Mouse (Mus musculus): Measurements from ENCODE around the gene Gm20538. TPM values are rescaled to one million over a fixed set of nuclear protein-coding genes. Genes with fewer than 3 reads are reported as not detected.

Gene Gm20538
- not detected in 2 replicates for polyA plus RNA-seq (2016; fragmentation: Nextera tagmentation; extraction: Ambion mirVana)

GRCm38 (mm10) chr19:44552731-44553130 is at the start of gene Gm20538:
Gene Gm20538, minus strand, starts transcription at chr19:44552831.
- Histone ChIP-seq H3K9ac (no peak within 1 kb of the TSS), H3K27ac (no peak within 1 kb of the TSS), H3K4me3 (no peak within 1 kb of the TSS), H3K9me3 (no peaks in the 10 kb centered on the region), H3K36me3 (peaks cover 54% of the 10 kb centered on the region), H3K27me3 (replicated peaks) (no peaks in the 10 kb centered on the region), H3K4me2 (replicated peaks) (peak within 1 kb of the TSS; percentile 74; the same call in 1 of the 2 replicates), H3K4me1 (peaks cover 6% of the 10 kb centered on the region)
- 94% methylated on average over 4 of the region's 4 CpGs for WGBS
- no peak for ATAC-seq (ENCODE audit: low FRiP score, low read depth)

GRCm38 (mm10) chr19:44594180-44594579 is 41.5 kb upstream of the Gm20538 start:
- H3K4me1 ChIP-seq = peaks cover 6% of the 10 kb centered on the region; the same call in 1 of the 2 replicates
- H3K27ac ChIP-seq = no peak overlapping the region
- WGBS = 96% methylated on average over 14 of the region's 14 CpGs
- no peak overlapping the region for H3K4me3 ChIP-seq
- ATAC-seq (ENCODE audit: low FRiP score, low read depth) = no peak
- H3K4me2 ChIP-seq (replicated peaks) = no peak overlapping the region
- H3K9me3 ChIP-seq = no peaks in the 10 kb centered on the region
- H3K9ac ChIP-seq = no peak overlapping the region
- H3K36me3 ChIP-seq = no peaks in the 10 kb centered on the region
- no peaks in the 10 kb centered on the region for H3K27me3 ChIP-seq (replicated peaks)

- Histone ChIP-seq H3K36me3 (no peaks in the 10 kb centered on the region), H3K27me3 (replicated peaks) (peaks cover under 1% of the 10 kb centered on the region), H3K4me2 (replicated peaks) (no peak overlapping the region), H3K27ac (no peak overlapping the region), H3K9me3 (no peaks in the 10 kb centered on the region), H3K4me3 (no peak overlapping the region), H3K9ac (no peak overlapping the region), H3K4me1 (peaks cover 4% of the 10 kb centered on the region; the same call in 1 of the 2 replicates)
- 71% methylated on average over 6 of the region's 6 CpGs for WGBS
- ATAC-seq (ENCODE audit: low FRiP score, low read depth) = no peak
Observed at GRCm38 (mm10) chr19:44591638-44592037, 39.0 kb upstream of the Gm20538 start.

- Histone ChIP-seq H3K36me3 (no peaks in the 10 kb centered on the region), H3K4me3 (no peak overlapping the region), H3K9ac (no peak overlapping the region), H3K27me3 (replicated peaks) (peaks cover 6% of the 10 kb centered on the region), H3K4me2 (replicated peaks) (no peak overlapping the region), H3K27ac (0 out of 2 replicates have a peak overlapping the region, but pooled peaks have one; percentile 46), H3K4me1 (peaks cover 4% of the 10 kb centered on the region; the same call in 1 of the 2 replicates), H3K9me3 (no peaks in the 10 kb centered on the region)
- 79% methylated on average over 18 of the region's 18 CpGs for WGBS
- ATAC-seq (ENCODE audit: low FRiP score, low read depth) = no peak
Observed at GRCm38 (mm10) chr19:44590992-44591391, 38.4 kb upstream of the Gm20538 start.

GRCm38 (mm10) chr19:44589591-44590223 is 37.1 kb upstream of the Gm20538 start:
- no peak overlapping the region for H3K9ac ChIP-seq
- peaks cover 11% of the 10 kb centered on the region for H3K27me3 ChIP-seq (replicated peaks)
- 56% methylated on average over 7 of the region's 7 CpGs for WGBS
- H3K36me3 ChIP-seq = no peaks in the 10 kb centered on the region
- no peak for ATAC-seq (ENCODE audit: low FRiP score, low read depth)
- peaks cover 4% of the 10 kb centered on the region; the same call in 1 of the 2 replicates for H3K4me1 ChIP-seq
- no peaks in the 10 kb centered on the region for H3K9me3 ChIP-seq
- no peak overlapping the region for H3K27ac ChIP-seq
- H3K4me2 ChIP-seq (replicated peaks) = no peak overlapping the region
- H3K4me3 ChIP-seq = no peak overlapping the region

- H3K9me3 ChIP-seq = no peaks in the 10 kb centered on the region
- H3K4me1 ChIP-seq = peaks cover 4% of the 10 kb centered on the region; the same call in 1 of the 2 replicates
- H3K27me3 ChIP-seq (replicated peaks) = peaks cover 15% of the 10 kb centered on the region
- H3K36me3 ChIP-seq = no peaks in the 10 kb centered on the region
- no peak overlapping the region for H3K27ac ChIP-seq
- WGBS = 50% methylated on average over 4 of the region's 4 CpGs
- ATAC-seq (ENCODE audit: low FRiP score, low read depth) = no peak
- H3K4me2 ChIP-seq (replicated peaks) = no peak overlapping the region
- no peak overlapping the region for H3K4me3 ChIP-seq
- H3K9ac ChIP-seq = no peak overlapping the region
Observed at GRCm38 (mm10) chr19:44588036-44588435, 35.4 kb upstream of the Gm20538 start.

- Histone ChIP-seq H3K9me3 (no peaks in the 10 kb centered on the region), H3K9ac (no peak overlapping the region), H3K27me3 (replicated peaks) (peaks cover 15% of the 10 kb centered on the region), H3K4me1 (0 out of 2 replicates have a peak, but pooled peaks cover 3% of the 10 kb centered on the region), H3K36me3 (no peaks in the 10 kb centered on the region), H3K4me2 (replicated peaks) (no peak overlapping the region), H3K27ac (no peak overlapping the region), H3K4me3 (no peak overlapping the region)
- 33% methylated on average over 9 of the region's 9 CpGs for WGBS
- peak; percentile 78 for ATAC-seq (ENCODE audit: low FRiP score, low read depth)
Observed at GRCm38 (mm10) chr19:44582638-44583309, 30.1 kb upstream of the Gm20538 start.

- no peak overlapping the region for H3K4me2 ChIP-seq (replicated peaks)
- no peak overlapping the region for H3K27ac ChIP-seq
- no peak overlapping the region for H3K4me3 ChIP-seq
- H3K9me3 ChIP-seq = no peaks in the 10 kb centered on the region
- H3K36me3 ChIP-seq = no peaks in the 10 kb centered on the region
- H3K27me3 ChIP-seq (replicated peaks) = peaks cover 15% of the 10 kb centered on the region
- H3K4me1 ChIP-seq = 0 out of 2 replicates have a peak, but pooled peaks cover 3% of the 10 kb centered on the region
- WGBS = 84% methylated on average over 10 of the region's 10 CpGs
- H3K9ac ChIP-seq = no peak overlapping the region
- ATAC-seq (ENCODE audit: low FRiP score, low read depth) = peak; percentile 46
Observed at GRCm38 (mm10) chr19:44582103-44582502, 29.5 kb upstream of the Gm20538 start.

- Histone ChIP-seq H3K4me2 (replicated peaks) (no peak overlapping the region), H3K27me3 (replicated peaks) (no peaks in the 10 kb centered on the region), H3K9me3 (no peaks in the 10 kb centered on the region), H3K4me3 (no peak overlapping the region), H3K27ac (no peak overlapping the region), H3K4me1 (0 out of 2 replicates have a peak, but pooled peaks cover 3% of the 10 kb centered on the region), H3K9ac (no peak overlapping the region), H3K36me3 (peaks cover 24% of the 10 kb centered on the region)
- WGBS = 91% methylated on average over 1 of the region's 1 CpGs
- ATAC-seq (ENCODE audit: low FRiP score, low read depth) = no peak
Observed at GRCm38 (mm10) chr19:44578038-44578437, 25.4 kb upstream of the Gm20538 start.

- ATAC-seq (ENCODE audit: low FRiP score, low read depth) = no peak
- Histone ChIP-seq H3K9me3 (no peaks in the 10 kb centered on the region), H3K27me3 (replicated peaks) (no peaks in the 10 kb centered on the region), H3K4me1 (no peaks in the 10 kb centered on the region), H3K9ac (no peak overlapping the region), H3K36me3 (peaks cover 41% of the 10 kb centered on the region), H3K4me2 (replicated peaks) (no peak overlapping the region), H3K27ac (no peak overlapping the region), H3K4me3 (no peak overlapping the region)
- 82% methylated on average over 7 of the region's 7 CpGs for WGBS
Observed at GRCm38 (mm10) chr19:44576275-44576674, 23.6 kb upstream of the Gm20538 start.

GRCm38 (mm10) chr19:44567763-44568162 is 15.1 kb upstream of the Gm20538 start:
- 97% methylated on average over 3 of the region's 3 CpGs for whole genome bisulfite sequencing

GRCm38 (mm10) chr19:44564006-44564405 is 11.4 kb upstream of the Gm20538 start:
- Histone ChIP-seq H3K9ac (peak overlapping the region; percentile 35; the same call in 1 of the 2 replicates), H3K36me3 (peaks cover 40% of the 10 kb centered on the region), H3K4me2 (replicated peaks) (peak overlapping the region; percentile 82), H3K27ac (no peak overlapping the region), H3K9me3 (no peaks in the 10 kb centered on the region), H3K27me3 (replicated peaks) (no peaks in the 10 kb centered on the region), H3K4me1 (peaks cover 16% of the 10 kb centered on the region), H3K4me3 (no peak overlapping the region)
- WGBS = 94% methylated on average over 14 of the region's 14 CpGs
- ATAC-seq (ENCODE audit: low FRiP score, low read depth) = no peak

More at GRCm38 (mm10) chr19:44567763-44568162, 15.1 kb upstream of the Gm20538 start:
- no peaks in the 10 kb centered on the region for H3K9me3 ChIP-seq
- H3K36me3 ChIP-seq = peaks cover 77% of the 10 kb centered on the region
- H3K4me2 ChIP-seq (replicated peaks) = no peak overlapping the region
- no peak overlapping the region for H3K4me3 ChIP-seq
- no peaks in the 10 kb centered on the region for H3K27me3 ChIP-seq (replicated peaks)
- no peak overlapping the region for H3K27ac ChIP-seq
- H3K9ac ChIP-seq = no peak overlapping the region
- peaks cover 16% of the 10 kb centered on the region for H3K4me1 ChIP-seq
- no peak for ATAC-seq (ENCODE audit: low FRiP score, low read depth)
